Mouse (Mus musculus): ENCODE measurements around the gene Naxd. TPM values are rescaled to one million over a fixed set of nuclear protein-coding genes. Genes with fewer than 3 reads are reported as not detected.

Gene Naxd
- total and polyA plus RNA-seq, 3 experiments = 39.7 to 57.1 (median 50.1) TPM

- peaks cover 5% of the 10 kb centered on the region for H3K79me2 ChIP-seq (replicated peaks; ENCODE audit: control insufficient read depth, extremely low read depth, insufficient read depth, poor library complexity, severe bottlenecking)
- no peak overlapping the region for H3K27ac ChIP-seq (ENCODE audit: insufficient read depth, low read depth)
- H3K9ac ChIP-seq (ENCODE audit: insufficient read depth, low read depth) = no peak overlapping the region
- H3K36me3 ChIP-seq (replicated peaks in 1 of 2; ENCODE audit: control insufficient read depth in 1 of 2, insufficient read depth in 1 of 2, low read length in 1 of 2) = peaks cover 38 to 62% of the 10 kb centered on the region in 2 experiments
- TF ChIP-seq CTCF (conservative IDR thresholded peaks at IDR 0.05 in 1 of 2, IDR thresholded peaks at IDR 0.05 in 1 of 2; ENCODE audit: low read depth in 2 of 2, low read length in 2 of 2) (peak in 1 of 2 experiments; percentile 66; a peak in 2 of 4 replicates), ELF1 (IDR thresholded peaks at IDR 0.05; ENCODE audit: low read depth, low read length) (no peak), GABPA (IDR thresholded peaks at IDR 0.05; ENCODE audit: insufficient replicate concordance, low read depth, low read length) (no peak), TCF12 (IDR thresholded peaks at IDR 0.05; ENCODE audit: low read depth, low read length) (no peak), SMC3 (IDR thresholded peaks at IDR 0.05; ENCODE audit: low read depth, low read length) (peak; percentile 66), IRF4 (IDR thresholded peaks at IDR 0.05; ENCODE audit: low read depth, low read length) (no peak), RAD21 (IDR thresholded peaks at IDR 0.05; ENCODE audit: low read depth, low read length) (peak; percentile 26), POLR2AphosphoS2 (IDR thresholded peaks at IDR 0.05; ENCODE audit: low read depth, low read length) (no peak), POLR2A (IDR thresholded peaks at IDR 0.05; ENCODE audit: low read depth, low read length) (no peak), USF1 (IDR thresholded peaks at IDR 0.05; ENCODE audit: low read depth, low read length) (no peak), JUN (IDR thresholded peaks at IDR 0.05; ENCODE audit: insufficient read depth, low read depth, low read length) (no peak), JUND (conservative IDR thresholded peaks at IDR 0.05; ENCODE audit: low read depth, low read length) (no peak), RCOR1 (conservative IDR thresholded peaks at IDR 0.05; ENCODE audit: low read depth, low read length) (no peak), NRF1 (IDR thresholded peaks at IDR 0.05; ENCODE audit: low read depth, low read length) (no peak)
- H3K4me1 ChIP-seq (ENCODE audit: control insufficient read depth in 1 of 2, insufficient read depth in 2 of 2) = peaks cover 9 to 24% of the 10 kb centered on the region in 2 experiments
- in situ Hi-C loops (cut with MboI; ENCODE audit: low pct_ligation_motif_present, low pct_unique_long_range_greater_than_20kb, low sequenced_read_pairs) = loop anchor here (10.0 kb wide), 1 partner anchor 102 kb away; no protein-coding TSS in a partner anchor
- DNase-seq (ENCODE audit: extremely low read depth) = no peak
- H3K9me3 ChIP-seq (replicated peaks; ENCODE audit: low read length) = no peaks in the 10 kb centered on the region
- H3K4me2 ChIP-seq (ENCODE audit: insufficient read depth, low read depth, poor library complexity, severe bottlenecking) = no peak overlapping the region
- dilution Hi-C loops (cut with MboI; ENCODE audit: extremely low pct_ligation_motif_present, extremely low pct_unique_long_range_greater_than_20kb, low sequenced_read_pairs) = no loop called here
- no peak overlapping the region for H3K4me3 ChIP-seq (replicated peaks in 1 of 3; ENCODE audit: low read depth in 2 of 3, low read length in 2 of 3, poor library complexity in 1 of 3)
- no peaks in the 10 kb centered on the region for H3K27me3 ChIP-seq (replicated peaks)
Measured at GRCm38 (mm10) chr8:11547063-11547462, 49.8 kb downstream of the Naxd start.

- Histone ChIP-seq H3K9me3 (replicated peaks; ENCODE audit: low read length) (no peaks in the 10 kb centered on the region), H3K27me3 (replicated peaks) (no peaks in the 10 kb centered on the region), H3K79me2 (replicated peaks; ENCODE audit: control insufficient read depth, extremely low read depth, insufficient read depth, poor library complexity, severe bottlenecking) (peaks cover 5% of the 10 kb centered on the region), H3K4me2 (ENCODE audit: insufficient read depth, low read depth, poor library complexity, severe bottlenecking) (peak overlapping the region; percentile 94), H3K36me3 (replicated peaks in 1 of 2; ENCODE audit: control insufficient read depth in 1 of 2, insufficient read depth in 1 of 2, low read length in 1 of 2) (peaks cover 22 to 41% of the 10 kb centered on the region in 2 experiments), H3K4me3 (replicated peaks in 1 of 3; ENCODE audit: low read depth in 2 of 3, low read length in 2 of 3, poor library complexity in 1 of 3) (peak overlapping the region; percentile 73 to 88 (median 87)), H3K9ac (ENCODE audit: insufficient read depth, low read depth) (peak overlapping the region; percentile 79), H3K4me1 (ENCODE audit: control insufficient read depth in 1 of 2, insufficient read depth in 2 of 2) (peaks cover 9 to 38% of the 10 kb centered on the region in 2 experiments), H3K27ac (ENCODE audit: insufficient read depth, low read depth) (peak overlapping the region; percentile 82; the same call in 1 of the 2 replicates)
- peak; percentile 90 for DNase-seq (ENCODE audit: extremely low read depth)
- TF ChIP-seq UBTF (IDR thresholded peaks at IDR 0.05; ENCODE audit: low read depth, low read length) (no peak), GABPA (IDR thresholded peaks at IDR 0.05; ENCODE audit: insufficient replicate concordance, low read depth, low read length) (no peak), NRF1 (IDR thresholded peaks at IDR 0.05; ENCODE audit: low read depth, low read length) (no peak), CHD1 (IDR thresholded peaks at IDR 0.05; ENCODE audit: low read depth, low read length) (no peak; the same call in 1 of the 2 replicates), CTCF (conservative IDR thresholded peaks at IDR 0.05 in 1 of 2, IDR thresholded peaks at IDR 0.05 in 1 of 2; ENCODE audit: low read depth in 2 of 2, low read length in 2 of 2) (peak; percentile 84 to 92), MYC (IDR thresholded peaks at IDR 0.05; ENCODE audit: low read depth, low read length) (peak; percentile 44; the same call in 1 of the 2 replicates), MAZ (IDR thresholded peaks at IDR 0.05; ENCODE audit: low read depth, low read length) (no peak), RAD21 (IDR thresholded peaks at IDR 0.05; ENCODE audit: low read depth, low read length) (peak; percentile 67), MXI1 (IDR thresholded peaks at IDR 0.05; ENCODE audit: low read depth, low read length) (peak; percentile 81), SIN3A (IDR thresholded peaks at IDR 0.05; ENCODE audit: low read length) (peak; percentile 85), CHD2 (IDR thresholded peaks at IDR 0.05; ENCODE audit: low read length) (no peak), SMC3 (IDR thresholded peaks at IDR 0.05; ENCODE audit: low read depth, low read length) (peak; percentile 91), HCFC1 (IDR thresholded peaks at IDR 0.05; ENCODE audit: low read depth, low read length) (peak; percentile 10), KAT2A (IDR thresholded peaks at IDR 0.05; ENCODE audit: insufficient replicate concordance, low read length) (no peak), TCF12 (IDR thresholded peaks at IDR 0.05; ENCODE audit: low read depth, low read length) (no peak), IRF4 (IDR thresholded peaks at IDR 0.05; ENCODE audit: low read depth, low read length) (peak; percentile 43; the same call in 1 of the 2 replicates), MAX (IDR thresholded peaks at IDR 0.05; ENCODE audit: low read length) (no peak)
- dilution Hi-C loops (cut with MboI; ENCODE audit: extremely low pct_ligation_motif_present, extremely low pct_unique_long_range_greater_than_20kb, low sequenced_read_pairs) (no loop called here), in situ Hi-C loops (cut with MboI; ENCODE audit: low pct_ligation_motif_present, low pct_unique_long_range_greater_than_20kb, low sequenced_read_pairs) (loop anchor here (5.0 to 10.0 kb wide), 2 partner anchors 68 to 105 kb away; no protein-coding TSS in a partner anchor)
Measured at GRCm38 (mm10) chr8:11549706-11550105, 52.4 kb downstream of the Naxd start.
